Mouse (Mus musculus): ENCODE measurements around the gene Phospho2. TPM values are rescaled to one million over a fixed set of nuclear protein-coding genes. Genes with fewer than 3 reads are reported as not detected.
A peak's percentile ranks its signal among the peaks of the same experiment; 100 is the strongest.

Phospho2 gene
- polyA plus RNA-seq, 1 experiment, result 46.7 TPM

DNA sequence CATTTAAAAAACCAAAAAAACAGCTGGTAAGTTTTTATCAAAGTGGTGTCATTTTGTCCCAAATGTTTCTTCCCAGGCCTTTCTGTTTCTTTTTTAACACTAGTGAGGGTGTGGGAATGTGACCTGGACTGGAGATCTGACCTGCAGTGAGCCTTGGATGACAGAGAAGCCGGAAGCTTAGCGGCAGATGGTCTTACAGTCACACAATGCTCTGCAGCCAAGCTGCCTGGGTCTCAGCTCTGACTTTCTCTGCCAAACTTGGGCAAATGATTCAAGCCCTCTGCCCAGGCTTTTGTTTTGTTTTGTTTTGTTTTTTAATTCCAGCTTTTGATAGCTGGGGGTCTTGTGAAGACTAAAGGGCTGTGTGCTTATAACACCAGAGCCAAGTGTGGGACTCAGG is 37.0 kb downstream of the Phospho2 start:
- TF ChIP-seq CTCF (IDR thresholded peaks at IDR 0.05; ENCODE audit: borderline replicate concordance, extremely low read depth, insufficient read depth, insufficient read length), result no peak
- TF ChIP-seq POLR2A (IDR thresholded peaks at IDR 0.05; ENCODE audit: borderline replicate concordance, extremely low read depth, insufficient read depth, insufficient read length, poor library complexity, severe bottlenecking), result no peak
- peak; percentile 55 for DNase-seq (ENCODE audit: low read depth)

DNA sequence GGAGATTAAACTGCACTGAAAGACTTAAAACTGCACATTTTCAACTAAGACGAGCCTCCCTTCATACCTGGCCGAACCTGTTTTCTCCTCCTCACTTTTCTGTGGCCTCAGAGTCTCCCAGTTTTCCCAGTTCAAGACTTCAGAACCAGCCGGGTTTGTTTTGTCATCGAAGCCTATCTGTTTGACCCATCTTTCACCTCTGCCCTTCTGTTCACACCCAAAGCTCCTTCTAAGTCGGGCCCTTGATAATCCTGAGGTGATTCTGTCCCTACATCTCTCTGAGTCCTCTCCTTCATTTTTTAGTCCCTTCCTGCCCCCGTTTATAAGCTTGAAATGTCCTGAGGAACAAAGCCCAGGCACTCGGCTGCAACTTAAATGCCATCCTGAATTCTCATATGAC is 38.6 kb downstream of the Phospho2 start:
- TF ChIP-seq CTCF (IDR thresholded peaks at IDR 0.05; ENCODE audit: borderline replicate concordance, extremely low read depth, insufficient read depth, insufficient read length) (no peak), POLR2A (IDR thresholded peaks at IDR 0.05; ENCODE audit: borderline replicate concordance, extremely low read depth, insufficient read depth, insufficient read length, poor library complexity, severe bottlenecking) (no peak)

DNA sequence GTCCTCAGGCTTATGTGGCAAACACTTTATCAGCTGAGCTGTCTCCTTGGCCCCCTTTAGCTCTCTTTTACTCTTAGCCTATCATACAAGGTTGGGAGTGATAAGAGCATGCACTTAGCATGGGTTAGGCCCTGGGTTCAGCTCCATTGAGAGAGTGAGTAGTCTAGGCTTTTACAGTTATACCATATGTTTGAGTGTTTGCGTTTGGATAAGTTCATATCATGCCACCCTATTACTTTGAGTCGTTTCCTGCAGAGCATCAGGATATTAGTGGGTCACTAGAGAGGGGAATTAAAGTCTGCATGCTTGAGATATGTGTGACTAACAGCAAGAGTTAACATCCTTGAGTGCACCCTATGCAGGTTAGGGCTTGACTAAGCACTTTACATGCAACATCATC is 40.3 kb downstream of the Phospho2 start:
- TF ChIP-seq CTCF (IDR thresholded peaks at IDR 0.05; ENCODE audit: borderline replicate concordance, extremely low read depth, insufficient read depth, insufficient read length), result no peak
- no peak for TF ChIP-seq POLR2A (IDR thresholded peaks at IDR 0.05; ENCODE audit: borderline replicate concordance, extremely low read depth, insufficient read depth, insufficient read length, poor library complexity, severe bottlenecking)
- no peak for DNase-seq (ENCODE audit: low read depth)

More for the DNA sequence above, 38.6 kb downstream of the Phospho2 start:
- no peak for DNase-seq (ENCODE audit: low read depth)

DNA sequence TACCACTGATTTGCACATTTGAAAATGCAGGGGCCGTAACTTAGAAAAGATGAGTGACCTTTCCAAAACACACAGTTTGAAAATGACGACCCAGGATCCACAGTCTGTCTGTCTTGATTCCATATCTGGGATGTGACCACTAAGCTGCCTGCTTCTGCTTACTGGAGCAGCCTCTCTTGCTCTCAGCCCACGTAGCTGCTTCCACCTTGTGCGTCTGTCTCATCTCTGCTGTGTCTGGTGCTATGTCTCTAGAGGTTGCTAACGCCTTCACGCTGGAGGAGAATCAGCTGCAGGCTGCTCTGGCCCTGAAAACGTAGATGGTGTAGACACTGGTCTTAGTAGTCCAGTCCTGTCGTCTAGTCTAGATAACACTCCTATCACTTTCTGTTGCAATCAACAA is 40.7 kb downstream of the Phospho2 start:
- DNase-seq (ENCODE audit: low read depth), result no peak
- TF ChIP-seq POLR2A (IDR thresholded peaks at IDR 0.05; ENCODE audit: borderline replicate concordance, extremely low read depth, insufficient read depth, insufficient read length, poor library complexity, severe bottlenecking) (no peak), CTCF (IDR thresholded peaks at IDR 0.05; ENCODE audit: borderline replicate concordance, extremely low read depth, insufficient read depth, insufficient read length) (no peak)

DNA sequence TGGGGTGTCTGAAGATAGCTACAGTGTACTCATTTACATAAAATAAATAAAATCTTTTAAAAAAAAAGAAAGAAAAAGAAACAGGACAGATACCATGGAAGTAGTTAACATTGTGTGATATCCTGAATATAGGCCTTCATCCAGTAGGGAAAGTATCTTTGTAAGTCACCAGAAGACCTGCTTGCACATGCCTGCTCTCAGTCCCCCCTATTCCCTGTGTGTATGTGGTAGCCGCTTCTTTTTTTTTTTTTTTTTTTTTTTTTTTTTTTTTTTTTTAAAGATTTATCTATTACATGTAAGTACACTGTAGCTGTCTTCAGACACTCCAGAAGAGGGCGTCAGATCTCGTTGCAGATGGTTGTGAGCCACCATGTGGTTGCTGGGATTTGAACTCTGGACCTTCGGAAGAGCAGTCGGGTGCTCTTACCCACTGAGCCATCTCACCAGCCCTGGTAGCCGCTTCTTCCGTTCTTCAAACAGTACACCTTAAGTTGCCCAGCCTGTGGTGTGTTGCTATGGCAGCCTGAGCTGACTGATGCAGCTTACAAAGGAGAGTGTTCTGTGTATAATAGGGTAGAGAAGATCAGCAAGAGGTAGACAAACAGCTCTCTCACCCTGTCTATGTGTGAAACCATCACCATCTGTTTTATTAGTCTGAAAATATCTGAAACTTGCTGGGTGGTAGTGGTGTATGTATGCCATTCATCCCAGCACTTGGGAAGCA is 48.0 kb downstream of the Phospho2 start:
- TF ChIP-seq CTCF (IDR thresholded peaks at IDR 0.05; ENCODE audit: borderline replicate concordance, extremely low read depth, insufficient read depth, insufficient read length), result no peak
- TF ChIP-seq POLR2A (IDR thresholded peaks at IDR 0.05; ENCODE audit: borderline replicate concordance, extremely low read depth, insufficient read depth, insufficient read length, poor library complexity, severe bottlenecking), result no peak
- DNase-seq (ENCODE audit: low read depth), result peak; percentile 44

DNA sequence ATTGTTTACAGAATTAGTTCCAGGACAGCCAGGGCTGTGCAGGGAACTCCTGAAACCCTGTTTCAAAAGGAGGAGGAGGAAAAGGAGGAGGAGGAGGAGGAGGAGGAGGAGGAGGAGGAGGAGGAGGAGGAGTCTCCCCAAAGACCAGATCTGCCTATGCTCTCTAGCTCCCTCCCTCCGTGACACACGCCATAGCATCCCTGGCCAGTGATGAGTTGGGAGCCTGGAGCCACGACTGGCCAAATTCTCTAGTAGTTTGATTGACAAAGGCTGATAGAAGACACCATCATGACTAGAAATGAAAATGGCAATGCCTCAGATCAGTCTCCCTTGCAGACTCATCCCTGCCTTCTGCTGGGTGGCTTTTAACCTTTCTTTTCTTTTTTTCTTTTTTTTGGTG is 48.6 kb downstream of the Phospho2 start:
- TF ChIP-seq POLR2A (IDR thresholded peaks at IDR 0.05; ENCODE audit: borderline replicate concordance, extremely low read depth, insufficient read depth, insufficient read length, poor library complexity, severe bottlenecking) (no peak), CTCF (IDR thresholded peaks at IDR 0.05; ENCODE audit: borderline replicate concordance, extremely low read depth, insufficient read depth, insufficient read length) (0 out of 2 replicates have a peak, but pooled peaks have one; percentile 13)
- no peak for DNase-seq (ENCODE audit: low read depth)

DNA sequence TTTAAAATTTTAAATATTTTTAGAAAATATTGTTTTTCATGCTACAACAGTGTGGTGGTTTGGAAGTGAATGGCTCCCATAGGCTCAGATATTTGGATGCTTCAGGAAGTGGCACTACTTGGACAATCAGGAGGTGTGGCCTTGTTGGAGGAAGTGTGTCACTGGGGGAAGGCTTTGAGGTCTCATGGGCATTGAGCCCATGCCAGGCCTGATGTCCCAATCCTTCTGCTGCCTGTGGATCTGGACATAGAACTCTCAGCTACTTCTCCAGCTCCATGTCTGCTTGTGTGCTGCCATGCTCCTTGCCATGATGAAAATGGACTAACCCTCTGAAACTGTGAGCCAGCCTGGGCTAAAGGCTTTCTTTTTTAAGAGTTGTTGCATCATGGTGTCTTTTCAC is 49.3 kb downstream of the Phospho2 start:
- DNase-seq (ENCODE audit: low read depth), result no peak
- TF ChIP-seq CTCF (IDR thresholded peaks at IDR 0.05; ENCODE audit: borderline replicate concordance, extremely low read depth, insufficient read depth, insufficient read length) (no peak), POLR2A (IDR thresholded peaks at IDR 0.05; ENCODE audit: borderline replicate concordance, extremely low read depth, insufficient read depth, insufficient read length, poor library complexity, severe bottlenecking) (no peak)

DNA sequence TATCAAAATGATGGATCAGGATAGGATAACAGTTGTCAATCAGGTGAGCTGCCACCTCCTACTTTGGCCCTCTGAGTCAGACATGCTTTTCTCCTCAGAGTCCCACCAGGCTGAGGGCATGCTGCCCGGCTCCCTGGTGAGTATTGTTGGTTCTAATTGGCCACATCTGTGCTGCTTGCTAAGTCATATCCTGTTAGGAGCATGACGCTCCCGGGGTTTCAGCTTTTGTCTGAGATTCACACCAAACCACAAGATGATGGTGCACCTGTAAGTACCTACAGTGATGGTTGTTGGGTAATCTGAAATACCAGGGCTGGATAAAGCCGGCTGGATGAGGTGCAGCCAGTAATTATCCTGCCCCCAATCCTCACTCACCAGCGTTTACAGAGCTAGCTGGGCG is 50.8 kb downstream of the Phospho2 start:
- TF ChIP-seq CTCF (IDR thresholded peaks at IDR 0.05; ENCODE audit: borderline replicate concordance, extremely low read depth, insufficient read depth, insufficient read length) (no peak), POLR2A (IDR thresholded peaks at IDR 0.05; ENCODE audit: borderline replicate concordance, extremely low read depth, insufficient read depth, insufficient read length, poor library complexity, severe bottlenecking) (no peak)
- DNase-seq (ENCODE audit: low read depth), result peak; percentile 58

DNA sequence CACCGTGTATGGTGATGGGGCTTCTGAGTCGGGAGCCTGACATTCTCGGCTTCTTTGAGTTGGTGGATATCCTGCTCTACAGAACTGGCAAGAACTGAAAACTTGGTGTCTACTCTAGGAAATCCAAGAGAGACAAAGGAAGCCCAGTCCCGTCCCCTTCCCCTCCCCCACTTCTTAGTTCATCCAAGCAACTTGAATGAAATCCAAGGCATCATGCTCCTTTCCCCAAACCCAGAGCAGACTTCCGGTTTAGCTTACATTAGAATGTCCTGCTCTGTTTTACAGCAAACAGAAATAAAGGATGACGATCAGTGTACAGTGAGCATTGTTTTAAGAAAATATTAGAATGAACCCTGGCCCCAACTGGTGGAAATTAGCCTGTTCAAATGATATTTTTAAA is 59.8 kb downstream of the Phospho2 start:
- peak; percentile 43 for DNase-seq (ENCODE audit: low read depth)
- TF ChIP-seq CTCF (IDR thresholded peaks at IDR 0.05; ENCODE audit: borderline replicate concordance, extremely low read depth, insufficient read depth, insufficient read length) (no peak), POLR2A (IDR thresholded peaks at IDR 0.05; ENCODE audit: borderline replicate concordance, extremely low read depth, insufficient read depth, insufficient read length, poor library complexity, severe bottlenecking) (no peak)

Other genes starting within 250 kb of the Phospho2 start
- 2.0 and 3.4 TPM in 2 replicates for gene Lrp2, start 203.6 kb upstream of the Phospho2 start, polyA plus RNA-seq (2012; rRNA removed)
- 18.8 and 19.5 TPM in 2 replicates for gene Bbs5, start 142.5 kb upstream of the Phospho2 start, polyA plus RNA-seq (2012; rRNA removed)
- gene Klhl41, start 119.5 kb upstream of the Phospho2 start, polyA plus RNA-seq (2012; rRNA removed), result 0.38 and 0.44 TPM in 2 replicates
- 14.4 and 14.9 TPM in 2 replicates for gene Fastkd1, start 76.1 kb upstream of the Phospho2 start, polyA plus RNA-seq (2012; rRNA removed)
- gene Ppig, start 67.1 kb upstream of the Phospho2 start, polyA plus RNA-seq (2012; rRNA removed), result 20.4 and 24.2 TPM in 2 replicates
- gene Ccdc173, start within 50 bp of the Phospho2 start, polyA plus RNA-seq (2012; rRNA removed), result 2.1 and 3.5 TPM in 2 replicates
- 39.4 and 56.3 TPM in 2 replicates for gene Klhl23, start 32.3 kb downstream of the Phospho2 start, polyA plus RNA-seq (2012; rRNA removed)
- gene Ssb, start 71.9 kb downstream of the Phospho2 start, polyA plus RNA-seq (2012; rRNA removed), result 119 and 122 TPM in 2 replicates
- 8.9 and 9.4 TPM in 2 replicates for gene Mettl5, start 96.0 kb downstream of the Phospho2 start, polyA plus RNA-seq (2012; rRNA removed)
- 45.2 and 53.9 TPM in 2 replicates for gene Ubr3, start 107.6 kb downstream of the Phospho2 start, polyA plus RNA-seq (2012; rRNA removed)
- gene Myo3b, start 249.5 kb downstream of the Phospho2 start, polyA plus RNA-seq (2012; rRNA removed), result 0.33 and 0.46 TPM in 2 replicates